Mouse (Mus musculus): ENCODE data around the gene Plcb4. TPM values are rescaled to one million over a fixed set of nuclear protein-coding genes. Genes with fewer than 3 reads are reported as not detected.

Plcb4 gene
- total and polyA plus RNA-seq, 3 experiments: not detected

DNA sequence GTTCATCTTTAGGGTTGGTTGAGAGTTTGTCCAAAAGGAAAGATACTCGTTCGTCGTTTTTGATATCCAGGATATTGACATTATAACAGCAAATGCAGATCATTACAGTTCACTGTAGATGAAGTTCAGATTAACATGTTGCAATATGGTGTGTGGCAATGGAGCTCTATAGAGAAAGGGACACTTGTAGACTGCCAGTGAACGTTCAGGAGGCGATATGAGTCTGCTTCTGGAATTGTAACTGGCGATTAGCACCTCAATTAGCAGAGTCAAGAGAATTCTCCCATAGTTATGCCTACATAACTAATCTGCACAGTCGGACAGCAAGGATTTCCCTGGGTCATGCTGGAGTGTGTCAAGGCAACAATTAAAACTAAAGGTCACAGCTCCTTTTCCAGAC is 210.8 kb downstream of the Plcb4 start:
- in situ Hi-C loops (cut with MboI; ENCODE audit: low pct_ligation_motif_present, low pct_unique_long_range_greater_than_20kb, low sequenced_read_pairs): no loop called here
- no peak overlapping the region for H3K4me3 ChIP-seq (replicated peaks in 1 of 3; ENCODE audit: low read depth in 2 of 3, low read length in 2 of 3, poor library complexity in 1 of 3)
- no peak overlapping the region for H3K4me2 ChIP-seq (ENCODE audit: insufficient read depth, low read depth, poor library complexity, severe bottlenecking)
- H3K9me3 ChIP-seq (replicated peaks; ENCODE audit: low read length): peaks cover 60% of the 10 kb centered on the region
- H3K36me3 ChIP-seq (replicated peaks in 1 of 2; ENCODE audit: control insufficient read depth in 1 of 2, insufficient read depth in 1 of 2, low read length in 1 of 2): no peaks in the 10 kb centered on the region
- no peak overlapping the region for H3K27ac ChIP-seq (ENCODE audit: insufficient read depth, low read depth)
- H3K9ac ChIP-seq (ENCODE audit: insufficient read depth, low read depth): no peak overlapping the region
- H3K79me2 ChIP-seq (replicated peaks; ENCODE audit: control insufficient read depth, extremely low read depth, insufficient read depth, poor library complexity, severe bottlenecking): no peaks in the 10 kb centered on the region
- dilution Hi-C loops (cut with MboI; ENCODE audit: extremely low pct_ligation_motif_present, extremely low pct_unique_long_range_greater_than_20kb, low sequenced_read_pairs): no loop called here
- H3K27me3 ChIP-seq (replicated peaks): no peaks in the 10 kb centered on the region
- no peak for TF ChIP-seq EP300 (IDR thresholded peaks at IDR 0.05; ENCODE audit: low read length)
- no peak for TF ChIP-seq POLR2AphosphoS2 (IDR thresholded peaks at IDR 0.05; ENCODE audit: low read depth, low read length)
- no peak for TF ChIP-seq JUND (conservative IDR thresholded peaks at IDR 0.05; ENCODE audit: low read depth, low read length)
- TF ChIP-seq TBP (conservative IDR thresholded peaks at IDR 0.05; ENCODE audit: low read depth, low read length): no peak
- no peak for TF ChIP-seq MAX (IDR thresholded peaks at IDR 0.05; ENCODE audit: low read length)
- no peak for TF ChIP-seq ZMIZ1 (IDR thresholded peaks at IDR 0.05; ENCODE audit: low read depth, low read length)
- TF ChIP-seq SMC3 (IDR thresholded peaks at IDR 0.05; ENCODE audit: low read depth, low read length): no peak
- TF ChIP-seq CTCF (conservative IDR thresholded peaks at IDR 0.05 in 1 of 2, IDR thresholded peaks at IDR 0.05 in 1 of 2; ENCODE audit: low read depth in 2 of 2, low read length in 2 of 2): no peak
- TF ChIP-seq ELF1 (IDR thresholded peaks at IDR 0.05; ENCODE audit: low read depth, low read length): no peak
- TF ChIP-seq POLR2A (IDR thresholded peaks at IDR 0.05; ENCODE audit: low read depth, low read length): no peak
- TF ChIP-seq ZNF384 (IDR thresholded peaks at IDR 0.05; ENCODE audit: low read depth, low read length): no peak
- TF ChIP-seq SIN3A (IDR thresholded peaks at IDR 0.05; ENCODE audit: low read length): no peak
- DNase-seq (ENCODE audit: extremely low read depth): no peak
- no peaks in the 10 kb centered on the region for H3K4me1 ChIP-seq (ENCODE audit: control insufficient read depth in 1 of 2, insufficient read depth in 2 of 2)

DNA sequence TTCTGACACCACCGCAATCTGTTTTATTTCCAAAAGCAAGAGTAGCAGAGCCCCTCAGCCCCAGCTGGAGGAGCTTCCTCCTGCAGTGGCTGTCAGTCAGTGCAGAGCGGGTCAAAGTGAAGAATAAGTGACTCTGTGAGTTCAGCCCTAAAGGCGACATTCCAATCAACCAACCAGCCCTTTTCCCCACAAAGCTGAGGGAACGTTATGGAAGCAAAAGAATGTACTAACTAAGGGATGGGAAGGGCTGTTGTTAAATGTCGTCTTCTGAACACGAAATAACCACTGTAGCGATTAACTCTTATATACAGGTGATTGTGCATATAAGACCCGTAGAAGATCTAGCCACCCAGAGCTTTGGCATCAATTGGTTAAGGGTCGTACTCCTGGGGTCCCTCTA is 214.3 kb downstream of the Plcb4 start:
- in situ Hi-C loops (cut with MboI; ENCODE audit: low pct_ligation_motif_present, low pct_unique_long_range_greater_than_20kb, low sequenced_read_pairs): no loop called here
- Histone ChIP-seq H3K4me3 (replicated peaks in 1 of 3; ENCODE audit: low read depth in 2 of 3, low read length in 2 of 3, poor library complexity in 1 of 3) (no peak overlapping the region), H3K79me2 (replicated peaks; ENCODE audit: control insufficient read depth, extremely low read depth, insufficient read depth, poor library complexity, severe bottlenecking) (no peaks in the 10 kb centered on the region), H3K4me1 (ENCODE audit: control insufficient read depth in 1 of 2, insufficient read depth in 2 of 2) (no peaks in the 10 kb centered on the region), H3K27me3 (replicated peaks) (no peaks in the 10 kb centered on the region), H3K9ac (ENCODE audit: insufficient read depth, low read depth) (no peak overlapping the region), H3K36me3 (replicated peaks in 1 of 2; ENCODE audit: control insufficient read depth in 1 of 2, insufficient read depth in 1 of 2, low read length in 1 of 2) (no peaks in the 10 kb centered on the region), H3K27ac (ENCODE audit: insufficient read depth, low read depth) (no peak overlapping the region), H3K9me3 (replicated peaks; ENCODE audit: low read length) (peaks cover 60% of the 10 kb centered on the region), H3K4me2 (ENCODE audit: insufficient read depth, low read depth, poor library complexity, severe bottlenecking) (no peak overlapping the region)
- dilution Hi-C loops (cut with MboI; ENCODE audit: extremely low pct_ligation_motif_present, extremely low pct_unique_long_range_greater_than_20kb, low sequenced_read_pairs): no loop called here
- no peak for TF ChIP-seq MAFK (IDR thresholded peaks at IDR 0.05; ENCODE audit: insufficient replicate concordance, low read length)
- TF ChIP-seq JUN (IDR thresholded peaks at IDR 0.05; ENCODE audit: insufficient read depth, low read depth, low read length): no peak
- TF ChIP-seq POLR2A (IDR thresholded peaks at IDR 0.05; ENCODE audit: low read depth, low read length): no peak
- no peak for TF ChIP-seq USF2 (conservative IDR thresholded peaks at IDR 0.05; ENCODE audit: low read depth, low read length)
- no peak for TF ChIP-seq MEF2A (IDR thresholded peaks at IDR 0.05; ENCODE audit: borderline replicate concordance, low read depth, low read length)
- no peak for TF ChIP-seq TBP (conservative IDR thresholded peaks at IDR 0.05; ENCODE audit: low read depth, low read length)
- TF ChIP-seq ZC3H11A (IDR thresholded peaks at IDR 0.05; ENCODE audit: low read depth, low read length): no peak
- TF ChIP-seq RAD21 (IDR thresholded peaks at IDR 0.05; ENCODE audit: low read depth, low read length): no peak
- TF ChIP-seq EP300 (IDR thresholded peaks at IDR 0.05; ENCODE audit: low read length): no peak
- no peak for TF ChIP-seq GABPA (IDR thresholded peaks at IDR 0.05; ENCODE audit: insufficient replicate concordance, low read depth, low read length)
- TF ChIP-seq IRF4 (IDR thresholded peaks at IDR 0.05; ENCODE audit: low read depth, low read length): no peak
- TF ChIP-seq RCOR1 (conservative IDR thresholded peaks at IDR 0.05; ENCODE audit: low read depth, low read length): no peak
- no peak for TF ChIP-seq PAX5 (IDR thresholded peaks at IDR 0.05; ENCODE audit: low read length)
- no peak for TF ChIP-seq NRF1 (IDR thresholded peaks at IDR 0.05; ENCODE audit: low read depth, low read length)
- TF ChIP-seq MXI1 (IDR thresholded peaks at IDR 0.05; ENCODE audit: low read depth, low read length): no peak
- TF ChIP-seq ELF1 (IDR thresholded peaks at IDR 0.05; ENCODE audit: low read depth, low read length): no peak
- TF ChIP-seq ETS1 (conservative IDR thresholded peaks at IDR 0.05; ENCODE audit: low read depth, low read length): no peak
- no peak for TF ChIP-seq MYC (IDR thresholded peaks at IDR 0.05; ENCODE audit: low read depth, low read length)
- TF ChIP-seq MAX (IDR thresholded peaks at IDR 0.05; ENCODE audit: low read length): no peak
- no peak for TF ChIP-seq CHD1 (IDR thresholded peaks at IDR 0.05; ENCODE audit: low read depth, low read length)
- DNase-seq (ENCODE audit: extremely low read depth): no peak

Data from CH12.LX (cell line).